Mouse (Mus musculus) kidney, adult 2 months (tissue): ENCODE results near the gene Trim8.

Experiments
- CTCF ChIP-seq: fragments of 200-500 bp; conservative IDR thresholded peaks from 2 replicates; pipeline ENCODE4 v1.5.1; 2011; ENCODE audit warnings: low read depth, mild to moderate bottlenecking, control low read depth, low read length, moderate library complexity, mixed read lengths; ENCODE audit not compliant: insufficient read depth, insufficient read length
- POLR2A ChIP-seq: fragments of 200-500 bp; IDR thresholded peaks from one replicate; pipeline ENCODE4 v1.6.1; 2011; ENCODE audit warnings: low read depth, low read length, control low read depth

DNA sequence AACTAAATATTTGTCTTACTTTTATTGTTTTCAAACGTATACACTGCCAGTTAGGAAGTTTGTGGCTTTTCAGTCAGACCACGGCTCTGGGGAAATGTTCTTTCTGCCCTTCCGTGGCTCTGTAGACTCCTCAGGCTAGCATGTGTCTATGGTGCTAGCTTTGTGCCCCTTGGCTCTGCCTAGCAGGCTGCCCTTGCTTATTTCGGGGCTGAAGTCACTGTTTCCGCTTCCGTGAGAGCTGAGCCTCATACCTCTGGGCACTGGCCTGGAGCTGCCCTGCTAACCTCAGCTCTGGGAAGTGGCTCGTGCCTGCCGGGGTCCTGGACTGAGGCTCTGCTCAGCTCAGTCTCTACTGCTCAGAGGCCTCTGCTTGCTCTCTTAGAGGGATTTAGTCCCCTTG, 6.4 kb upstream of the Trim8 start:
- TF ChIP-seq CTCF (no peak), POLR2A (no peak)
